Mouse (Mus musculus): ENCODE results near the gene Gm10722.
A peak's percentile ranks its signal among the peaks of the same experiment; 100 is the strongest.
"Not testable (repeated sequence)": the region's sequence is repeated elsewhere in the genome, so short reads cannot be mapped to it uniquely, and the experiment has no call there.

The Gm10722 gene

GRCm38 (mm10) chr9:3000445-3000972, at the start of gene Gm10722:
Gene Gm10722, plus strand, starts transcription at chr9:3000922.
- DNase-seq (ENCODE audit: low spot score) = not testable (repeated sequence)

- peak; percentile 46 for DNase-seq (ENCODE audit: low spot score)
These were observed 284 bp downstream of the Gm10722 start for GRCm38 (mm10) chr9:3001006-3001405.

GRCm38 (mm10) chr9:3001948-3002659, 1.4 kb downstream of the Gm10722 start:
- DNase-seq (ENCODE audit: low spot score) = peak; percentile 100

- peak; percentile 47 for DNase-seq (ENCODE audit: low spot score)
These were observed 2.2 kb downstream of the Gm10722 start, which contains the start of gene Gm11168 for GRCm38 (mm10) chr9:3002794-3003396. Gene Gm11168, plus strand, starts transcription at chr9:3003346.

- DNase-seq (ENCODE audit: low spot score) = not testable (repeated sequence)
These were observed 5.5 kb downstream of the Gm10722 start for GRCm38 (mm10) chr9:3006179-3006578.

GRCm38 (mm10) chr9:3006636-3007035, 5.9 kb downstream of the Gm10722 start:
- peak; percentile 86 for DNase-seq (ENCODE audit: low spot score)

- not testable (repeated sequence) for DNase-seq (ENCODE audit: low spot score)
These were observed 6.5 kb downstream of the Gm10722 start for GRCm38 (mm10) chr9:3007272-3007671.

- not testable (repeated sequence) for DNase-seq (ENCODE audit: low spot score)
These were observed 8.6 kb downstream of the Gm10722 start for GRCm38 (mm10) chr9:3009331-3009730.

GRCm38 (mm10) chr9:3012054-3012621, 11.4 kb downstream of the Gm10722 start:
- DNase-seq (ENCODE audit: low spot score) = not testable (repeated sequence)

- DNase-seq (ENCODE audit: low spot score) = not testable (repeated sequence)
These were observed 12.1 kb downstream of the Gm10722 start, which contains the start of gene Gm10721 for GRCm38 (mm10) chr9:3012733-3013279. Gene Gm10721, plus strand, starts transcription at chr9:3013140.

- not testable (repeated sequence) for DNase-seq (ENCODE audit: low spot score)
These were observed 14.6 kb downstream of the Gm10722 start, which contains the start of gene Gm10720 for GRCm38 (mm10) chr9:3015354-3015753. Gene Gm10720, plus strand, starts transcription at chr9:3015654.

GRCm38 (mm10) chr9:3015896-3016295, 15.2 kb downstream of the Gm10722 start:
- DNase-seq (ENCODE audit: low spot score) = peak; percentile 48

- not testable (repeated sequence) for DNase-seq (ENCODE audit: low spot score)
These were observed 16.4 kb downstream of the Gm10722 start, which contains the start of gene Gm10719 for GRCm38 (mm10) chr9:3017108-3017507. Gene Gm10719, plus strand, starts transcription at chr9:3017408.

GRCm38 (mm10) chr9:3018944-3019343, 18.2 kb downstream of the Gm10722 start:
- DNase-seq (ENCODE audit: low spot score) = peak; percentile 100

GRCm38 (mm10) chr9:3019835-3020727, 19.4 kb downstream of the Gm10722 start:
- peak; percentile 95 for DNase-seq (ENCODE audit: low spot score)

GRCm38 (mm10) chr9:3022316-3023008, 21.7 kb downstream of the Gm10722 start:
- DNase-seq (ENCODE audit: low spot score) = peak; percentile 85

GRCm38 (mm10) chr9:3023312-3023984, 22.7 kb downstream of the Gm10722 start, which contains the start of gene Gm10718:
Gene Gm10718, plus strand, starts transcription at chr9:3023547.
- peak; percentile 54 for DNase-seq (ENCODE audit: low spot score)

GRCm38 (mm10) chr9:3023985-3024648, 23.4 kb downstream of the Gm10722 start:
- peak; percentile 76 for DNase-seq (ENCODE audit: low spot score)

- peak; percentile 81 for DNase-seq (ENCODE audit: low spot score)
These were observed 24.3 kb downstream of the Gm10722 start, which contains the start of gene Gm10717 for GRCm38 (mm10) chr9:3024912-3025467. Gene Gm10717, plus strand, starts transcription at chr9:3025417.
